Comparison of ENCODE assay signal across 15 mouse cellular contexts in genomic region chr11:74664279-74664678, GRCm38 (mm10).
"Had no signal": no experiment of that assay in that cellular context is flagged by ENCODE, and none has a peak within 500 bp of the region (broad histone marks: within the 10 kb centered on the region; RNA-seq: fewer than 3 reads in every experiment).

No protein-coding gene starts in this region.

- DNase-seq: kidney, adult 11 months; kidney, adult 8-10 months; kidney, postnatal 14 days; kidney, postnatal 4 days; layer of hippocampus, adult 9-11 months; left cerebral cortex, postnatal 4 days; liver, postnatal 0 days; lung, embryonic 14.5 days; right cerebral cortex, adult 18-20 months; right cerebral cortex, postnatal 14 days; right cerebral cortex, postnatal 4 days; thymus, adult 18-20 months; thymus, postnatal 4 days had no signal

- ATAC-seq: liver, postnatal 0 days; lung, postnatal 0 days; midbrain, embryonic 15.5 days had no signal
